Mouse (Mus musculus): ENCODE measurements at regions not wholly inside any gene's neighbourhood (a gene's known extent, or its start where the extent isn't known, plus 50 kb on each side); places are given as distances from the start of the nearest gene placed in this dataset.

DNA sequence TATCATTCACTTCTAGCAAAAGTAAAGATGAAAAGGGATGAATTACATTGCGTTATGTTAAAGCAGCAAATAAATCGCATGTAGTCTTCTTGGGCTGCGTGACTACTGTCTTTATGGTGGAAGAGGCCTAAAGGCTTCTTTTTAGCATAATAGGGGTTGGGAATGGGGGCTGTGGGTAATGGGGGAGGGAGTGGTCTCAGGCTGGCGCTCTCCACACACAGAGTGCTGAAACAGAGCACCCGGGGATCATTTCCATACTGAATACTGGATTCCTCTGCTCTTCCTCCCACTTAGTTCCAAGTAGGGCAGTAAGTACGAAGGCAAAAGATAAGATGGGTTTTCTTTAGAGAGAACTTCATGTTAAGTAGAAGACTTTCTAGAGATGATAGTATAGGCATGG, 287.1 kb downstream of the Sv2b start:
- TF ChIP-seq CTCF (IDR thresholded peaks at IDR 0.05; ENCODE audit: low read depth) (no peak), EP300 (optimal IDR thresholded peaks at IDR 0.05) (no peak)

Data from stomach, postnatal 0 days (tissue).